Mouse (Mus musculus) intestine, embryonic 14.5 days (tissue): Measurements from ENCODE around the gene Tor4a. TPM values are rescaled to one million over a fixed set of nuclear protein-coding genes. Genes with fewer than 3 reads are reported as not detected.

Experiments used
- ATAC-seq: fragments of 200-750 bp; cut with Nextera tagmentation; replicated peaks from 2 replicates; pipeline ENCODE4 v1.8.0; 2017; ENCODE audit warnings: low read depth, moderate number of reproducible peaks, moderate TSS enrichment, moderate library complexity; ENCODE audit not compliant: low FRiP score, low TSS enrichment
- DNase-seq: peaks from one replicate; pipeline ENCODE4 v3.0.0-alpha.2; 2018; ENCODE audit warnings: low spot score
- H3K27ac ChIP-seq: fragments of 300-500 bp; sonication (generic); 2 replicates; pipeline ENCODE4 v1.5.1; 2014; ENCODE audit warnings: low read depth, mild to moderate bottlenecking, control low read depth
- H3K27me3 ChIP-seq: fragments of 300-500 bp; sonication (generic); replicated peaks from 2 replicates; pipeline ENCODE4 v1.6.1; 2014; ENCODE audit warnings: low read length, control low read depth; ENCODE audit not compliant: control insufficient read depth, insufficient read depth
- H3K36me3 ChIP-seq: fragments of 300-500 bp; sonication (generic); 2 replicates; pipeline ENCODE4 v1.6.1; 2014; ENCODE audit warnings: low read length, control low read depth; ENCODE audit not compliant: control insufficient read depth, insufficient read depth
- H3K4me1 ChIP-seq: fragments of 300-500 bp; sonication (generic); replicated peaks from 2 replicates; pipeline ENCODE4 v1.6.1; 2014; ENCODE audit warnings: low read length, control low read depth, mixed read lengths; ENCODE audit not compliant: control insufficient read depth, insufficient read depth
- H3K4me2 ChIP-seq: fragments of 300-500 bp; sonication (generic); 2 replicates; pipeline ENCODE4 v1.6.1; 2014; ENCODE audit warnings: low read length
- H3K4me3 ChIP-seq: fragments of 300-500 bp; sonication (generic); 2 replicates; pipeline ENCODE4 v1.5.1; 2014; ENCODE audit warnings: low read depth, low read length, control low read depth, mixed read lengths
- H3K9ac ChIP-seq: fragments of 300-500 bp; sonication (generic); 2 replicates; pipeline ENCODE4 v1.6.1; 2014; ENCODE audit warnings: mild to moderate bottlenecking, low read length
- H3K9me3 ChIP-seq: fragments of 300-500 bp; sonication (generic); 2 replicates; pipeline ENCODE4 v1.6.1; 2016; ENCODE audit warnings: low read length, control low read depth; ENCODE audit not compliant: control insufficient read depth
- WGBS: fragments of 180-500 bp; shearing (Covaris S2); extraction: QIAGEN DNeasy Blood & Tissue Kit; methylation state at CpG from one replicate; pipeline ENCODE4 v1.1.7; 2014; 5-methylcytosine and 5-hydroxymethylcytosine counted together
- polyA plus RNA-seq: library from polyadenylated mRNA; unstranded; fragments of >200 nt; fragmentation: Nextera tagmentation; extraction: Ambion mirVana; gene quantifications from 2 replicates; pipeline ENCODE4 v1.2.1, GENCODE M21; 2014

Gene Tor4a
- polyA plus RNA-seq, 1 experiment from 2014 or later = 18.1 TPM

DNA sequence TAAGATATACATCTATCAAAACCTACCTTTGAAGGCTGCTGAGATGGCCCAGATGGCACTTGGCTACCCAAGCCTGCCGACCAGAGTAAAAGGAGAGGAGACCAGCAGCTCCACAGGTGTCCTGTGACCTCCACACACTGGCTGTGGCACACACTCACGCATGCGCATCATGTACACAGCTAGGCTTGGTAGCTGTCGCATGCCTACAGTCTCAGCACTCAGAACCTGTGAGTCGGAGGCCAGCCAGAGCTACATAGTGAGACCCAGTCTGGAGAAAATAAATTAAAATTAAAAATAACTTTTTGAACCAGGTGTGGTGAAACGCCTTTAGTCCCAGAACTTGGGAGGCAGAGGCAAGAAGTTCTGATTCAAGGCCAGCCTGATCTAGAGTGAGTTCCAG is 8.8 kb downstream of the Tor4a start:
- Histone ChIP-seq H3K4me2 (no peak overlapping the region), H3K9me3 (no peaks in the 10 kb centered on the region), H3K4me3 (no peak overlapping the region), H3K36me3 (no peaks in the 10 kb centered on the region), H3K4me1 (0 out of 2 replicates have a peak, but pooled peaks cover 10% of the 10 kb centered on the region), H3K27me3 (peaks cover 25% of the 10 kb centered on the region), H3K27ac (no peak overlapping the region), H3K9ac (no peak overlapping the region)
- 83% methylated on average over 6 of the region's 6 CpGs for WGBS
- no peak for DNase-seq
- no peak for ATAC-seq

DNA sequence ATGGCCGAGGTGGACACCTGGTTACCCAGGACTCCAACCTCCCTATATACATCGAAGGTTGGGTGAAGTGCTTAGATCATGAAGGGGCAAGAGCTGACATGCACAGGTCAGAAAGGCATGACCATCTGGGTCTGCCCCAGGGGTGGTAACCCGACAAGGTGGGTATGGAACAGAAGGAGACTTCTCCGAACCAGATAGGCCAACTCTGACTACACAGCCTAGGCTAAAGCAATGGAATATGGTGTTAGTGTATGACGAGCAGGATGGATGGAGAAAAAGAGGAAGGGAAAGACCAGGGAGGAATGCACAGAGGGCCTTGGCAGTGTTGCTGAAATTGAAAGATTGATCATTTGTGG is 10.1 kb downstream of the Tor4a start:
- no peaks in the 10 kb centered on the region for H3K9me3 ChIP-seq
- 0 out of 2 replicates have a peak overlapping the region, but pooled peaks have one; percentile 33 for H3K4me3 ChIP-seq
- peaks cover 38% of the 10 kb centered on the region for H3K27me3 ChIP-seq
- H3K9ac ChIP-seq = no peak overlapping the region
- peaks cover 16% of the 10 kb centered on the region; the same call in 1 of the 2 replicates for H3K4me1 ChIP-seq
- peak overlapping the region; percentile 94 for H3K4me2 ChIP-seq
- no peak for DNase-seq
- no peak; the same call in 1 of the 2 replicates for ATAC-seq
- no peak overlapping the region; the same call in 1 of the 2 replicates for H3K27ac ChIP-seq
- H3K36me3 ChIP-seq = no peaks in the 10 kb centered on the region
- 33% methylated on average over 5 of the region's 5 CpGs for WGBS

DNA sequence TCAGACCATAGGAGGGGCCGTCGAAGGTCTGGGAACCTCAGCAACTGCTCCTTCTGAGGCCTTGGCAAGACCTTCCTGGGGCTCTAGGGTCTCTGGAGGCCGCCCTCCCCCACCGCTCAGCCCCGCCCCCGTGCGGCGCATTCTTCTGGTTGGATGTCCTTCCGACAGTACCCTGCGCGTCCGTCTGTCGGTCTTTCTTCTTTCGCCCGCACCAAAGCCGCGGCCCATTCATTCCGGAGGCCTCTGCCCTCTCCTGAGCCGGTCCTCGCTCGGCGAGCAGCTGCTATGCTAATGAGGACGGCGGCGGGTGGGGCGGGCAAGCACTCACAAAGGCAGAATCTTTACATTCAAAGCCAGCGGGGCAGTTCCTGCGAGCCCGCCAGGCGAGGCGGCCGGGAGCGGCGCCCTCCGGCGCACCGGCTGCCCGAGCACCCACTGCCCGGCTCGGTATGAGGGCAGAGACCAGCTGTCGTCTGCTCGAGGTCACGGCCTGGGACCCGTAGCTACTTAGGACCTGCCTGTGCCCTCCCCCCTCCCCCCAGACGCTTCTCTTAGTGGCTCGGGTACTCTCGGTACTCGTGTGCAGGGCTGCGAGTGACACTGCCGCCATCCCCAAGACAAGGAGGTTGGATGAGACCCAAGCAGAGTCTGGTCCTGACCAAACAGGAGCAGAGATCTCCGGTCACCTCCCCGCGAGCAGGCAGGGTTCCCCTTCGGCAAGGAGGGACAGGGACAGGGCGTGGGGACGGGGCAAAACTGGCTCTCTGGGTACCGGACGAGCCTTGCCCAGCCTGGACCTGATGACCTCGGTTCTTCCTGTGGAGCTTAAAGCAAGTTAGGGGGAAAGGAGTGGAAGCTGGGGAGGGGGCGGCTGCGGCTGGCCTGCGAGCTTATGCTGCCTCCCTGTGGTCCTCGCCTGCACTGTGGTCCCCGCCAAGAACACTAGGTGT is 10.8 kb downstream of the Tor4a start:
- Histone ChIP-seq H3K4me1 (peaks cover 19% of the 10 kb centered on the region; the same call in 1 of the 2 replicates), H3K4me2 (peak overlapping the region; percentile 94), H3K9me3 (no peaks in the 10 kb centered on the region), H3K27me3 (peaks cover 45% of the 10 kb centered on the region), H3K9ac (peak overlapping the region; percentile 48), H3K27ac (peak overlapping the region; percentile 54; the same call in 1 of the 2 replicates), H3K36me3 (no peaks in the 10 kb centered on the region), H3K4me3 (peak overlapping the region; percentile 33)
- whole genome bisulfite sequencing = under 1% methylated on average over 63 of the region's 64 CpGs
- DNase-seq (peak; percentile 84), ATAC-seq (peak; percentile 61)

DNA sequence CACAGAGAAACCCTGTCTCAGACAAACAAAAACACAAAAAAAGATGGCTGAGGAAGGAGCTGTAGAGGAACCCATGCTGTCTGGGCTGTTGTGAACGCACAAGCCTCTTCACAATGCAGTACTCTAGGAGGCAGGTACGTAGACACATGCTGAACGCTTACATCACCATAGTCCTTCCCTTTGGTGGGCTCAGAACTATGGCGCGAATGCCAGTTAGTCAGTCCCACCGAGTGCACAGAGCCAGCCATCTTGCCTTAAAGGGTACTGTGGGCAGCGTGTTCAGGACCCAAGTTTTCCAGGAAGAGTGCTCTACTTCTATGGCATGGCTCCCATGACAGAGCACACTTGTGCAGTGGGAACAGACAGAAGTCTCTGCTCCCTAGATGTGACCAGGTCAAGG is 12.2 kb downstream of the Tor4a start:
- Histone ChIP-seq H3K27me3 (peaks cover 59% of the 10 kb centered on the region), H3K27ac (no peak overlapping the region), H3K9me3 (no peaks in the 10 kb centered on the region), H3K4me1 (peaks cover 19% of the 10 kb centered on the region; the same call in 1 of the 2 replicates), H3K9ac (no peak overlapping the region), H3K36me3 (no peaks in the 10 kb centered on the region), H3K4me2 (no peak overlapping the region), H3K4me3 (no peak overlapping the region)
- WGBS = 95% methylated on average over 7 of the region's 7 CpGs
- DNase-seq = no peak
- no peak for ATAC-seq

DNA sequence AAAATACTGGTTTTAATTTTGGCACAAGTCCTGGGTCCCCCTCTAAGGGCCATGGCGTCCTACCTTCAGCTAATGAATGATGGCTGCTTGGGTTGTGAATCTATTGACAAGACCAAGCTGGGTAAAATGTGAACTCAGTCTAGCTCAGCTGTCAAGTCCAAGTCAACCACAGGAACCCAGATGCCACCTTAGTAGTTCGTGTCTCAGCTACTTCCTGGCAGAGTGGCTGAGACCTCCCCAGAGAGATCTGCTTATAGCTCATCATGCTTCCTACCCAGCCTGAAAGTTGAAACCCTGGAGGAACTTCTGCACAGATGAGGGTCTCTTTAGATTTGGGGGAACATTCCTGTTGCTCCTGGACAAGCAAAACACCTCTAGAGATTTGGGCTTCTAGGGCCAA is 13.3 kb downstream of the Tor4a start:
- Histone ChIP-seq H3K9me3 (no peaks in the 10 kb centered on the region), H3K27ac (no peak overlapping the region), H3K27me3 (peaks cover 70% of the 10 kb centered on the region), H3K36me3 (no peaks in the 10 kb centered on the region), H3K4me2 (no peak overlapping the region), H3K9ac (no peak overlapping the region), H3K4me3 (no peak overlapping the region), H3K4me1 (peaks cover 19% of the 10 kb centered on the region; the same call in 1 of the 2 replicates)
- WGBS = 67% methylated on average over 2 of the region's 2 CpGs
- DNase-seq (no peak), ATAC-seq (no peak)

DNA sequence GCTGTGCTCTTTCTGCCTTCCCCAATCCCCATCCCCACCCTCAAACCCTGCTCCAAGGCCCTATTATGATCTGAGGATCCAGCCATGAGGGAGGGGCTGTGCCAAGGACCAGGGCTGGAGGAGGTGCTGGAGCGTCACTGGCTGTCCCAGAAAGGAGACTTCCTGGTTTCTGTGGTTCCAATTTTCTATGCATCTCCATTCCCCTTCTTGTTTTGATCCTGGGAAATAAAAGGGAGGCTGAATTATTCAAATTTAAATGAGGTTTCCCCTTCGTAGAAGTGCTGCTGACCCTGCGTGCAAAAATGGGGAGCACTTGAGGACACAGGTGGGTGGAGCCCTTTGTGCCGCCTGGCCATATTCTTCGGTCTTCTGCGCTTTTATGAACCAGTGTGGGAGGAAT is 14.0 kb downstream of the Tor4a start:
- WGBS = 34% methylated on average over 6 of the region's 6 CpGs

DNA sequence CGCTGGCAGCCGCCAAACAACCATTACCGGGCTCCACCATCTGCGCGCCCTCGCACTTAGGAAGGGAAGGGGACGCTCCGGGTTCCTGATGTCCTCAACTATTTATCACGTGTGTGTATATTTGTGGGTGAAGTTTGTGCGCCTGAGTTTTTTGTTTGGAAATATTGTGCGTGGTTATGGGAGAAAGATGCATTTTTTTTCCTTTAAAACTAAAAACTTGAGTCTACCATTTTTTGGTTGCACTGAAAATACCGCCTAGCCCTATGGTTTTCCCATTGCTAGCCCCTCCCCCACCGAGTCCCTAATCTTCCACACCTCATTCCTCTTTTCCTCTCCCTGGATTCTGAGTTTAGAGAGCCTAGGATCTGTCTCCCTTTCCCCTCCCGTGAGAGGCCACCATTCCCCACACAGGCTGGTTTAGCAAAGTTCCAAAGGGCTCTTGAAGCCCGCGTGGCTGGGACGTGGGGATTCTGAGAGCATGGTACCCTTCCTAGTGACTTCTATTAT is 14.7 kb downstream of the Tor4a start:
- H3K27me3 ChIP-seq = peaks cover 80% of the 10 kb centered on the region
- ATAC-seq = no peak
- H3K9ac ChIP-seq = peak overlapping the region; percentile 25
- no peaks in the 10 kb centered on the region for H3K9me3 ChIP-seq
- H3K27ac ChIP-seq = no peak overlapping the region
- H3K4me3 ChIP-seq = peak overlapping the region; percentile 54
- H3K4me2 ChIP-seq = peak overlapping the region; percentile 74
- 2% methylated on average over 17 of the region's 17 CpGs for WGBS
- H3K36me3 ChIP-seq = no peaks in the 10 kb centered on the region
- DNase-seq = no peak
- H3K4me1 ChIP-seq = peaks cover 29% of the 10 kb centered on the region

More for the DNA sequence above, 14.0 kb downstream of the Tor4a start:
- ATAC-seq (no peak), DNase-seq (no peak)
- Histone ChIP-seq H3K9me3 (no peaks in the 10 kb centered on the region), H3K4me2 (peak overlapping the region; percentile 74), H3K4me3 (peak overlapping the region; percentile 54), H3K36me3 (no peaks in the 10 kb centered on the region), H3K27ac (no peak overlapping the region), H3K27me3 (peaks cover 77% of the 10 kb centered on the region), H3K4me1 (peaks cover 23% of the 10 kb centered on the region), H3K9ac (no peak overlapping the region)

DNA sequence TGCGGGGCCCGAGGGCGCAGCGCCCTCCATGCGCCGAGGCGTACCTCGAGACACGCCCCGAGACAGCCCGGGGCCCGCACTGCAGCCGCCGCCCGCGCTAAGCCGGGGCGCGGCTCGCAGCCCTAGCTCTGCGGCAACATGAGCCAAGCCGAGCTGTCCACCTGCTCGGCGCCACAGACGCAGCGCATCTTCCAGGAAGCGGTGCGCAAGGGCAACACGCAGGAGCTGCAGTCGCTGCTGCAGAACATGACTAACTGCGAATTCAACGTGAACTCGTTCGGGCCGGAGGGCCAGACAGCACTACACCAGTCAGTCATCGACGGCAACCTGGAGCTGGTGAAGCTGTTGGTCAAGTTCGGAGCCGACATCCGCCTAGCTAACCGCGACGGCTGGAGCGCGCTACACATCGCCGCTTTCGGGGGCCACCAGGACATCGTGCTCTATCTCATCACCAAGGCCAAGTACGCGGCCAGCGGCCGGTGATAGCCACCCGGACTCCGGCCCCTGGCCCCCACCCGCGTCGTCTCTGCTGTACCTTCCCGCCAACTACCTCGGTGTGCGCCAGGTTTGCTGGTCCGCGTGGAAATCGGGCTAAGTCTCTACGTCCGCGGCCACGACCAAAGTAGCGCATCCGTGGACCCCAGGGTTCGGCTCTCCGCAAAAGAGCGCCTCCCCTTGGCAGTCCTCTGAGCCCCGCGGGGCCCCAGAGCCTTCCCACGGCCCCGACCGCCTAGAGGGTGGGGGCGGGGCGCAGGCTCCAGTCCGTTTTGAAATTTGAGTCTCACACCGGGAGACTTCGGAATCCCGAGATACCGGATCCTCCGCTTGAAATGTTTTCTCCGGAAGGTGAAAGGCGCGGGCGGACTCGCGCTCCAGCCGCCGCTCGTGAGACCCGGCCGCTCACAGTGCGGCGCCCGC is 15.5 kb downstream of the Tor4a start:
- peaks cover 30% of the 10 kb centered on the region for H3K4me1 ChIP-seq
- no peaks in the 10 kb centered on the region for H3K36me3 ChIP-seq
- H3K27ac ChIP-seq = peak overlapping the region; percentile 47; the same call in 1 of the 2 replicates
- ATAC-seq = peak; percentile 37
- peak overlapping the region; percentile 25 for H3K9ac ChIP-seq
- DNase-seq = peak; percentile 82
- under 1% methylated on average over 97 of the region's 100 CpGs for WGBS
- peak overlapping the region; percentile 54 for H3K4me3 ChIP-seq
- peak overlapping the region; percentile 74 for H3K4me2 ChIP-seq
- no peaks in the 10 kb centered on the region for H3K9me3 ChIP-seq
- H3K27me3 ChIP-seq = peaks cover 84% of the 10 kb centered on the region
